Mouse (Mus musculus) C2C12 (cell line): ENCODE data around the gene Rock2. TPM values are rescaled to one million over a fixed set of nuclear protein-coding genes. Genes with fewer than 3 reads are reported as not detected.

ENCODE experiments used
- H3K27me3 ChIP-seq: one replicate; pipeline ENCODE4 v1.6.1; 2011; ENCODE audit not compliant: control insufficient read depth, insufficient read depth, insufficient read length
- H3K36me3 ChIP-seq: one replicate; pipeline ENCODE4 v1.6.1; 2011; ENCODE audit not compliant: control insufficient read depth, insufficient read depth
- H3K4me3 ChIP-seq: one replicate; pipeline ENCODE4 v1.5.1; 2011; ENCODE audit warnings: mild to moderate bottlenecking, control low read depth; ENCODE audit not compliant: poor library complexity, insufficient read depth, severe bottlenecking
- H3K79me2 ChIP-seq: one replicate; pipeline ENCODE4 v1.6.1; 2011; ENCODE audit not compliant: control insufficient read depth, insufficient read depth
- H3K79me3 ChIP-seq: one replicate; pipeline ENCODE4 v1.6.1; 2011; ENCODE audit warnings: low read depth, control low read depth
- H3ac ChIP-seq: one replicate; pipeline ENCODE3; 2011; ENCODE audit warnings: low read depth; ENCODE audit not compliant: control insufficient read depth, insufficient read length
- CEBPB ChIP-seq: IDR thresholded peaks from one replicate; pipeline ENCODE4 v1.6.1; 2011; ENCODE audit warnings: low read depth, mild to moderate bottlenecking, control low read depth, moderate library complexity
- CTCF ChIP-seq: IDR thresholded peaks from one replicate; pipeline ENCODE4 v1.5.1; 2011; ENCODE audit not compliant: control insufficient read depth, insufficient read depth, insufficient read length
- FOSL1 ChIP-seq: IDR thresholded peaks from one replicate; pipeline ENCODE4 v1.8.0; 2011; ENCODE audit warnings: mild to moderate bottlenecking, low read length; ENCODE audit not compliant: poor library complexity, insufficient read depth, severe bottlenecking
- MAX ChIP-seq: IDR thresholded peaks from one replicate; pipeline ENCODE4 v1.6.1; 2011; ENCODE audit warnings: mild to moderate bottlenecking, control low read depth
- MYOD1 ChIP-seq: IDR thresholded peaks from one replicate; pipeline ENCODE4 v1.6.1; 2011; ENCODE audit warnings: low read depth; ENCODE audit not compliant: control insufficient read depth, insufficient read length
- MYOG ChIP-seq: IDR thresholded peaks from one replicate; pipeline ENCODE4 v1.6.1; 2011; ENCODE audit not compliant: control insufficient read depth, insufficient read length; ENCODE audit errors: extremely low read depth
- USF1 ChIP-seq: IDR thresholded peaks from one replicate; pipeline ENCODE4 v1.6.1; 2011; ENCODE audit warnings: low read depth, mild to moderate bottlenecking, control low read depth, moderate library complexity
- long read RNA-seq, 2 experiments: library from polyadenylated mRNA; unstranded; transcript quantifications; one replicate each; pipeline ENCODE4 v2.0.0; 2019 to 2020
- polyA plus RNA-seq: library from polyadenylated mRNA; unstranded; fragments of >200 nt; fragmentation: generic; extraction: Trizol; gene quantifications from one replicate; pipeline ENCODE4 v1.2.1, GENCODE M21; 2012; ENCODE audit warnings: missing spikeins

The Rock2 gene
- 15.9 TPM for polyA plus RNA-seq
- long read RNA-seq, experiment 1, partial matches to known transcripts: 10 of 15 reads
- long read RNA-seq, experiment 1, other reads (novel, unspliced or antisense): 5 of 15 reads
- long read RNA-seq, experiment 2, partial matches to known transcripts: 8 of 13 reads
- long read RNA-seq, experiment 2, other reads (novel, unspliced or antisense): 5 of 13 reads

GRCm38 (mm10) chr12:16894396-16895220 is at the start of gene Rock2:
Rock2 (plus strand) TSS chr12:16894895.
- H3K4me3 ChIP-seq: peak within 1 kb of the TSS; percentile 85
- peak within 1 kb of the TSS; percentile 91 for H3ac ChIP-seq
- no peak for TF ChIP-seq MAX
- no peak for TF ChIP-seq CTCF
- no peak for TF ChIP-seq FOSL1
- TF ChIP-seq MYOD1: no peak
- TF ChIP-seq MYOG: no peak
- no peak for TF ChIP-seq CEBPB
- no peak for TF ChIP-seq USF1
- H3K79me3 ChIP-seq: peaks cover 42% of the 10 kb centered on the region
- H3K27me3 ChIP-seq: no peaks in the 10 kb centered on the region
- peaks cover 48% of the 10 kb centered on the region for H3K79me2 ChIP-seq
- H3K36me3 ChIP-seq: no peaks in the 10 kb centered on the region

GRCm38 (mm10) chr12:16847204-16847792 is 47.4 kb upstream of the Rock2 start:
- no peak overlapping the region for H3K4me3 ChIP-seq
- TF ChIP-seq USF1 (no peak), FOSL1 (no peak), CTCF (no peak), MYOG (no peak), MYOD1 (no peak), CEBPB (no peak), MAX (no peak)
- H3K79me3 ChIP-seq: no peaks in the 10 kb centered on the region
- H3K36me3 ChIP-seq: no peaks in the 10 kb centered on the region
- peaks cover 5% of the 10 kb centered on the region for H3K79me2 ChIP-seq
- no peak overlapping the region for H3ac ChIP-seq
- no peaks in the 10 kb centered on the region for H3K27me3 ChIP-seq

GRCm38 (mm10) chr12:16848501-16848900 is 46.2 kb upstream of the Rock2 start:
- no peaks in the 10 kb centered on the region for H3K36me3 ChIP-seq
- H3K79me3 ChIP-seq: no peaks in the 10 kb centered on the region
- no peak overlapping the region for H3K4me3 ChIP-seq
- no peak for TF ChIP-seq FOSL1
- TF ChIP-seq CTCF: no peak
- peaks cover 6% of the 10 kb centered on the region for H3K79me2 ChIP-seq
- H3K27me3 ChIP-seq: no peaks in the 10 kb centered on the region
- no peak overlapping the region for H3ac ChIP-seq

- no peaks in the 10 kb centered on the region for H3K27me3 ChIP-seq
- no peak overlapping the region for H3ac ChIP-seq
- H3K79me3 ChIP-seq: no peaks in the 10 kb centered on the region
- H3K79me2 ChIP-seq: peaks cover 6% of the 10 kb centered on the region
- H3K4me3 ChIP-seq: no peak overlapping the region
- H3K36me3 ChIP-seq: no peaks in the 10 kb centered on the region
- TF ChIP-seq MYOD1 (no peak), MAX (no peak), CTCF (no peak), FOSL1 (no peak), MYOG (no peak), USF1 (no peak), CEBPB (no peak)
These were observed 44.9 kb upstream of the Rock2 start for GRCm38 (mm10) chr12:16849821-16850220.

GRCm38 (mm10) chr12:16850431-16851375 is 44.0 kb upstream of the Rock2 start:
- Histone ChIP-seq H3ac (peak overlapping the region; percentile 19), H3K79me2 (peaks cover 6% of the 10 kb centered on the region), H3K79me3 (no peaks in the 10 kb centered on the region), H3K27me3 (no peaks in the 10 kb centered on the region), H3K4me3 (no peak overlapping the region), H3K36me3 (no peaks in the 10 kb centered on the region)
- TF ChIP-seq MYOG (no peak), MAX (peak; percentile 49), USF1 (peak; percentile 93), FOSL1 (peak; percentile 36), CTCF (peak; percentile 8), CEBPB (peak; percentile 99), MYOD1 (peak; percentile 78)
